Mouse (Mus musculus): ENCODE results near the gene Trem2.

DNA sequence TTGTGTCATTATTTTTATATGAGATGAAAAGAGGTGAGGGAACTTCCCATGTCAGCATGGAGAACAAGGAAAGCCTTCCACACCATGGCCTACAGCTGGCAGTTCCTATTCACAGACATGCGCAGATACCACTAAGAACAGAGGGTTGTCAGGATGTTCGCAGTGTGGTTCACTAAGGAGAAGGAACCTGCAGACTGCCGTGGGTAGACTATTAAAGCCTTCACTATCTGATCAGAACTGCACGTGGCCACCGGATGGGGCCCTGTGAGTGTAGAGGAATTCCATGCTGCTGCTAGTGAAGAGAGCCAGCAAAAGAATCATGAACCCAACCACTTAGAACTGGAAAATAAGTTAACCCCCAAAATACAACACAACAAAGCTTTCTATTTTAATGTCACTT, 43.2 kb downstream of the Trem2 start:
- TF ChIP-seq POLR2A (IDR thresholded peaks at IDR 0.05; ENCODE audit: borderline replicate concordance, extremely low read depth, insufficient read depth, insufficient read length, poor library complexity, severe bottlenecking) (no peak), CTCF (IDR thresholded peaks at IDR 0.05; ENCODE audit: borderline replicate concordance, extremely low read depth, insufficient read depth, insufficient read length) (no peak)

Measured in brain, embryonic 14.5 days (tissue).